Mouse (Mus musculus) heart, embryonic 14.5 days (tissue): ENCODE measurements around the gene Gm21915. TPM values are rescaled to one million over a fixed set of nuclear protein-coding genes. Genes with fewer than 3 reads are reported as not detected.

Experiments
- ATAC-seq: fragments of 200-750 bp; cut with Nextera tagmentation; 2 replicates; pipeline ENCODE4 v1.8.0; 2017; ENCODE audit warnings: low read depth, moderate TSS enrichment; ENCODE audit not compliant: insufficient number of reproducible peaks, insufficient read depth, low FRiP score
- H3K27ac ChIP-seq, 2 experiments: fragments of 200-500 bp in 1 of 2; fragments of 300-500 bp in 1 of 2; sonication (generic) in 1 of 2; replicated peaks in 1 of 2; 2 replicates each; pipeline ENCODE4 v1.5.1; 2012 to 2014; ENCODE audit warnings: low read depth in 2 of 2, low read length in 2 of 2, control low read depth in 1 of 2, mild to moderate bottlenecking in 1 of 2, mixed read lengths in 1 of 2; ENCODE audit not compliant: control insufficient read depth in 1 of 2, insufficient read depth in 1 of 2
- H3K27me3 ChIP-seq: fragments of 300-500 bp; sonication (generic); 2 replicates; pipeline ENCODE4 v1.6.1; 2014; ENCODE audit warnings: mild to moderate bottlenecking, low read length, control low read depth; ENCODE audit not compliant: control insufficient read depth, insufficient read depth
- H3K36me3 ChIP-seq: fragments of 300-500 bp; sonication (generic); 2 replicates; pipeline ENCODE4 v1.6.1; 2014; ENCODE audit warnings: mild to moderate bottlenecking, control low read depth, low read length, mixed read lengths; ENCODE audit not compliant: control insufficient read depth, insufficient read depth
- H3K4me1 ChIP-seq, 2 experiments: fragments of 200-500 bp in 1 of 2; fragments of 300-500 bp in 1 of 2; sonication (generic) in 1 of 2; 2 replicates each; pipeline ENCODE4 v1.6.1; 2012 to 2014; ENCODE audit warnings: low read length in 2 of 2, control low read depth in 1 of 2, mixed read lengths in 1 of 2; ENCODE audit not compliant: control insufficient read depth in 2 of 2, insufficient read depth in 2 of 2
- H3K4me2 ChIP-seq: fragments of 300-500 bp; sonication (generic); 2 replicates; pipeline ENCODE4 v1.6.1; 2014; ENCODE audit warnings: mild to moderate bottlenecking, low read length
- H3K4me3 ChIP-seq, 2 experiments: fragments of 200-500 bp in 1 of 2; fragments of 300-500 bp in 1 of 2; sonication (generic) in 1 of 2; 2 replicates each; pipeline ENCODE4 v1.5.1; 2012 to 2014; ENCODE audit warnings: low read length in 2 of 2, mild to moderate bottlenecking in 2 of 2, control low read depth in 1 of 2, low read depth in 1 of 2, moderate library complexity in 1 of 2; ENCODE audit not compliant: control insufficient read depth in 1 of 2, insufficient read depth in 1 of 2
- H3K9ac ChIP-seq: fragments of 300-500 bp; sonication (generic); 2 replicates; pipeline ENCODE4 v1.6.1; 2014; ENCODE audit warnings: mild to moderate bottlenecking, low read length
- H3K9me3 ChIP-seq: fragments of 300-500 bp; sonication (generic); 2 replicates; pipeline ENCODE4 v1.6.1; 2016; ENCODE audit warnings: low read length, control low read depth; ENCODE audit not compliant: control insufficient read depth
- WGBS: fragments of 180-500 bp; shearing (Covaris S2); extraction: QIAGEN DNeasy Blood & Tissue Kit; methylation state at CpG from one replicate; pipeline ENCODE4 v1.1.7; 2014; 5-methylcytosine and 5-hydroxymethylcytosine counted together
- polyA plus RNA-seq: library from polyadenylated mRNA; unstranded; fragments of >200 nt; fragmentation: Nextera tagmentation; extraction: Ambion mirVana; gene quantifications from 2 replicates; pipeline ENCODE4 v1.2.1, GENCODE M21; 2014

The Gm21915 gene
- polyA plus RNA-seq = not detected in 2 replicates

DNA sequence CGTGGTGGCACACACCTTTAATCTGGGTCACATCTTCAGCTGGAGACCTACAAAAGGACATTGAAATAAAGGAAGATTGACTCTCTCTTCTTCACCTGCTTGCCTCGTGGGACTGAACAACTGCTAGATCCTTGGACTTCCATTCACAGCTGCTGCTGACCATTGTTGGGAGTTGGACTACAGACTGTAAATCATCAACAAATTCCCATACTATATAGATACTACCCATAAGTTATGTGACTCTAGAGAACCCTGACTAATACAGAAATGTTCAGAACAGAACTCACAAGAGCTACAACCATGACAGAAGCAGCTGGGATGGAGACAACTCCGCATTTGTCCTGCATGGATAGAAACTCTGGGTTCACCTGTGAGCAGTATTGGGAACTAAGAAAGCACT lies at the start of gene Gm21915:
Gm21915 (plus strand) TSS at position 301 of the 400 bp plus-strand sequence.
- H3K4me1 ChIP-seq = peaks cover 4 to 5% of the 10 kb centered on the region in 2 experiments; a peak in 2 of 4 replicates
- H3K27ac ChIP-seq = no peak within 1 kb of the TSS
- no peaks in the 10 kb centered on the region for H3K36me3 ChIP-seq
- H3K9ac ChIP-seq = no peak within 1 kb of the TSS
- no peak within 1 kb of the TSS for H3K4me2 ChIP-seq
- 84% methylated on average over 3 of the region's 3 CpGs for WGBS
- H3K9me3 ChIP-seq = no peaks in the 10 kb centered on the region
- H3K4me3 ChIP-seq = no peak within 1 kb of the TSS
- ATAC-seq = no peak
- H3K27me3 ChIP-seq = no peaks in the 10 kb centered on the region

DNA sequence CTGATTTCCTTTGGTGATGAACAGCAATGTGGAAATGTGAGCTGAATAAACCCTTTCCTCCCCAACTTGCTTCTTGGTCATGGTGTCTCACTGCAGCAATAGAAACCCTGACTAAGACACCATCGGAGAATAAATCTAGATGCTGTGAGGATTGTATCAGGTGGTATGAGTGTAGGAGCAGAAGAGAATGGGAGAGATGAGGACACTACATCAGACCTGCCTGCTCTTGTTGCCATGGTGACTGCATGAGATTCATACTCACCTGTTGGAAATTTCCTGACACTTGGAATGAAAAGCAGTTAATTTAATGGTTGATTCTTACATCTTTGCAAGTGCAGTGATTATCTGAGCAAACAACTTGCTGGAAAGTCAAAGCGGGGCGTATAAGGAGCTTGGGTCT lies 48.1 kb upstream of the Gm21915 start:
- H3K4me2 ChIP-seq = no peak overlapping the region
- H3K4me1 ChIP-seq = peaks cover 2 to 5% of the 10 kb centered on the region in 2 experiments
- H3K9ac ChIP-seq = no peak overlapping the region
- 89% methylated on average over 3 of the region's 3 CpGs for WGBS
- no peak for ATAC-seq
- H3K27ac ChIP-seq = no peak overlapping the region
- H3K27me3 ChIP-seq = no peaks in the 10 kb centered on the region
- no peaks in the 10 kb centered on the region for H3K36me3 ChIP-seq
- no peak overlapping the region for H3K4me3 ChIP-seq
- no peaks in the 10 kb centered on the region for H3K9me3 ChIP-seq

DNA sequence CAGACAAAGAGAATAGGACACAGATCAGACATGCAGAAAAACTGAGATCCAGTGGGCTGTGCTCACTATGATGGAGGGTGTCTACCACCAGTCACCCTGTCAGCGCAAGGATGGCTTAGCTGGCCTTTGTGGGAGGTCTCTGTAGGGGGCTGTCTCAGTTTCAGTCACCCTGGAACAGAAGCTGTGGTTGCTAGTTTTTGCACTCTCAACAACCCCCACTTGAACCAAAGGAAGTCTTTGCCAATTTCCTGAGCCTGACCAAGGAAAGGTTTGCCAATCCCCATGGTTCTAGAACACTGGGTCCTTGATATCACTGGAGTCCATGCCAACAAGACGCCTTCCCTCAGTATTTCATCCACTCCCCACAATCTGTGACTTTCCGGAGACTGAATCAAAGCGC lies 47.6 kb upstream of the Gm21915 start:
- 77% methylated on average over 4 of the region's 4 CpGs for WGBS

GRCm38 (mm10) chr9:40625341-40625740 lies 45.1 kb upstream of the Gm21915 start:
- 69% methylated on average over 3 of the region's 3 CpGs for WGBS
- no peaks in the 10 kb centered on the region for H3K9me3 ChIP-seq
- ATAC-seq = no peak

More for the DNA sequence above, 47.6 kb upstream of the Gm21915 start:
- no peak for ATAC-seq
- Histone ChIP-seq H3K4me1 (peaks cover 0 to under 1% of the 10 kb centered on the region in 2 experiments; a peak in 1 of 4 replicates), H3K9me3 (no peaks in the 10 kb centered on the region), H3K27ac (no peak overlapping the region), H3K4me3 (no peak overlapping the region), H3K9ac (no peak overlapping the region), H3K27me3 (no peaks in the 10 kb centered on the region), H3K4me2 (no peak overlapping the region), H3K36me3 (no peaks in the 10 kb centered on the region)

DNA sequence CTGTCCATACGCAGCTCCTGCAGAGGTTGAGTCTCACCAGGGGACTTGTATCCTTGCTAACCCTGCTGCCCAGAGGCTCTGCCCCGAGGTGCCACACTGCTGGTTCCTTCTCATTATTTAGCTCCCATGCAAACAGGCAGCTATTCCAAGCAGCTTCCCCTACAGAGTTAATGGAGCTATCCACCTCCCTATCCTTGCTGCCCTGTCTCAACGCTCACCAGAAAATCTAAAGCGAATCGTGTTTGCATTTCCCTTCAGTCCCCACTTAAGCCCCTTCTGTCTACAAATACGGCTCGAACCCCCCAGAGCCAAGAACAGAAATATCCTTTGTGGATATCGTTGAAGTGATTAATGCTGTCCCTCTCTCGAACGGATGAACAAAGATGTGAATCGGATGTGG lies 43.8 kb upstream of the Gm21915 start:
- no peak for ATAC-seq
- WGBS = 56% methylated on average over 11 of the region's 11 CpGs
- no peak overlapping the region for H3K27ac ChIP-seq

More at GRCm38 (mm10) chr9:40625341-40625740, 45.1 kb upstream of the Gm21915 start:
- H3K27me3 ChIP-seq = no peaks in the 10 kb centered on the region
- no peak overlapping the region for H3K27ac ChIP-seq
- H3K36me3 ChIP-seq = no peaks in the 10 kb centered on the region
- no peak overlapping the region for H3K4me3 ChIP-seq
- H3K9ac ChIP-seq = no peak overlapping the region
- peaks cover 0 to 2% of the 10 kb centered on the region in 2 experiments; a peak in 1 of 4 replicates for H3K4me1 ChIP-seq
- no peak overlapping the region for H3K4me2 ChIP-seq

DNA sequence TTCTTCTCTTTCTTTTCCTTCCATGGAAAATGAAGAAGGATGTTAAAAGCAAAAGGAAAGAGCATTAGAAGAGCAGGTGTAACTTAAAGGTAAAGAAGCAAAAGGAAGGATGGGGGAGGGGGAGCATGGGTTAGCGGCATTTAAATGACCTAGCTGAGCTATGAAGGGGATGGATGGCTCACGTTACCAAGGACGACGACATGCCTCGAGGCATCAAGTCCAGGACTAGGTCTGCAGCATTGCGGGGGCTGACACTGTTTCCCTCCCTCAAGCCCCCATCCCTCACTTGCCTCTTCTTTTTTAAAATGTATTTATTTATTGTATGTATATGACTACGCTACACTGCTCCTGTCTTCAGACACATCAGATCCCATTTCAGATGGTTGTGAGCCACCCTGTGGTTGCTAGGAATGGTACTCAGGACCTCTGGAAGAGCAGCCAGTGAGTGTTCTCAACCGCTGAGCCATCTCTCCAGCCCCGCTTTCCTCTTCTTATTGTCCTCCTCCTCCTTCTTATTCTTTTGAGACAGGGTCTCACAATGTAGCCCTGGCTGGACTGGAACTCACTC lies 43.2 kb upstream of the Gm21915 start:
- Histone ChIP-seq H3K4me2 (no peak overlapping the region), H3K27me3 (no peaks in the 10 kb centered on the region), H3K27ac (no peak overlapping the region), H3K36me3 (no peaks in the 10 kb centered on the region), H3K4me3 (no peak overlapping the region), H3K9me3 (no peaks in the 10 kb centered on the region), H3K9ac (no peak overlapping the region), H3K4me1 (peaks cover 3 to 4% of the 10 kb centered on the region in 2 experiments; a peak in 1 of 4 replicates)
- WGBS = 52% methylated on average over 9 of the region's 9 CpGs
- no peak for ATAC-seq

More for the DNA sequence above, 43.8 kb upstream of the Gm21915 start:
- Histone ChIP-seq H3K36me3 (no peaks in the 10 kb centered on the region), H3K4me3 (no peak overlapping the region), H3K9ac (no peak overlapping the region), H3K4me1 (peaks cover 3 to 4% of the 10 kb centered on the region in 2 experiments; a peak in 1 of 4 replicates), H3K9me3 (no peaks in the 10 kb centered on the region), H3K4me2 (no peak overlapping the region), H3K27me3 (no peaks in the 10 kb centered on the region)

DNA sequence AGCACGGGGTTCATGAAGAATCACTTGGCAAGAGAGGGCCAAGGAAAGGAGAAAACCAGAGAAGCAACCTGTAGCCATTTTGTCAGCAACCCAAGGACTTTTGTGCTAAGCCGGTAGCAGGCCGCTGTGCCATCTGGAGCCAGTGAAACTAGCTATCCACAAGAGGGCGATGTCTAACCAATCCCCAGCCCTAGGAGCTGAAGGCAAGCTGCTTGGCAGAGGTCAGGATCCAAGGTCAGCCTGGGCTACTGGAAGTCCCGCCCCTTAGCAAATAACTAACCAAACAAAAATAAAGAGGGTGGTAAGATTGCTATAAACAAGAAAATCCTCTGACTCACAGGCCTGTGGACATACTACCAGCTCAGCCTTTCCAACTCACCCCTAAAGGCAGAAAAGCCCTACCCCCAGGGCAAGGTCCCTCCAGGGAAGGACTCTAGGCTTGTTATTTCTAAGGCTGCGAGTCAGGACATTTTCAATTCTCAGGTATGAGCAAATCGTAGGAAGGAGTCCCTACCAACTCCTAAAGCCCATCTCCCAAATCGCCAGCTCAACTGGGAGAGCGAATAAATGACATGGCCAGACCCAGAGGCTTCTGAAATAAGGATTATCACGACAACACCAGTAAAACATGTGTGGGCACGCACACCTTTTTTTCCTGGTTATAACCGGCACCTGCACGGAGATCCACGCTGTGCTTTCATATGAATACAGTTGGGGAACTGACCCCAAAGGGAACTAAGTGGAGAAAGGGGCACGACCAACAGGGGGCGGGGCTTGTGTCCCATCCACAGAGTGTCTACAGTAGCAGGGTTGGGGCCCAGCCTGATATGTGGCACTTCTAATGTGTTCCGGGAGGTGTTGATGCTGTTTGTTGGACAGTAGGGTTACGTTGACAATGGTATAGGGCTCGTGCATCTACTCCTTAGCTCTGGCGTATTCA lies 42.0 kb upstream of the Gm21915 start:
- Histone ChIP-seq H3K9ac (no peak overlapping the region; the same call in 1 of the 2 replicates), H3K36me3 (no peaks in the 10 kb centered on the region), H3K9me3 (no peaks in the 10 kb centered on the region), H3K4me3 (no peak overlapping the region), H3K27me3 (no peaks in the 10 kb centered on the region), H3K4me1 (peaks cover 3 to 4% of the 10 kb centered on the region in 2 experiments; a peak in 1 of 4 replicates), H3K4me2 (no peak overlapping the region), H3K27ac (no peak overlapping the region)
- 68% methylated on average over 20 of the region's 20 CpGs for WGBS
- ATAC-seq = no peak
